Mouse (Mus musculus): ENCODE data around the gene Usp37.

DNA sequence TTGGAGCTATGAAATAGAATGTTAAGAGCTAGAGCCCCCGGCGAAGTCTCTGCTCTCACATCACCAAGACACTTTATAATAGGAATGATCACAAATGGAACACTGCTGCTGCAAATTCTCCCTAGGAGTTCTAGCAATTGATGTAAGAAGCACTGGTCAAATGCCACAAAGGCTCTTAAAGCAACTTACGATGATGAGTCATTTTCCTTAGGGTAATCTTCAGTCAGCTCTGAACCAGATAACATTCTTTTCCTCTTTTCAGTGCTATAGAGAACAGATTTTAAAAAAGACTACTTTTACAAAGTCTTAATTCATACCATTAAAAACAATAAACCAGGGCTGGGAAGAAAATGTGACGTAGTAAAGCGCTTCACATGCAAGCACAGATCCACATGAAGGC is 58.3 kb downstream of the Usp37 start:
- no peak for TF ChIP-seq EP300 (IDR thresholded peaks at IDR 0.05; ENCODE audit: low read depth)
- no peak for TF ChIP-seq CTCF (IDR thresholded peaks at IDR 0.05; ENCODE audit: low read depth)

Data from liver, embryonic 14.5 days (tissue).